Comparison of ENCODE assay signal across 6 mouse cellular contexts in the genomic region with DNA sequence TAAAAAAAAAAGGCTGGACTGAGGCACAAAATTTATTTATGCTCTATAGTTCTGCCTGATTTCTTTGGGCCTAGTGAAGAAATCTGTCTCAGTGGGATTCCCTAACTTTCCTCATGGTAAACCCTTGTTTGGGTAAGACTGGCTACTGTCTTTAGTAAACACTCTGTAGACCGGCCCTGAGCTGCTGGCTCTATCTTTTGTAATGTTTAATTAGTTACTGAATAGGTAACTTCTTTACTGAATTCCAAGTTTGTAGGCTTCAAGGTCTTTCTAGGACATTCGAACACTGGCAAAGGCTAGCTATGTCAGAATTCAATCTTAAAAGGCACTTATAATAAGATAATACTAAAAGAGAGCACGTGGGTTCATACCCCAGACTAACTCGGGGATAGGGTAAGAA.
A peak's percentile ranks its signal among the peaks of the same experiment; 100 is the strongest.
DNase-seq lines count a peak whose midpoint lies in the region; TF ChIP-seq lines count a peak whose summit lies in the region.
"Not testable (repeated sequence)": the region's sequence is repeated elsewhere in the genome, so short reads cannot be mapped to it uniquely, and the experiment has no call there.

No protein-coding gene starts in this region.

- WGBS in kidney, adult 2 months = 37% methylated on average over 4 of the region's 4 CpGs
- WGBS in liver, adult 2 months = 43% methylated on average over 4 of the region's 4 CpGs

- DNase-seq in ES-CJ7 (ENCODE audit: low read depth, low spot score) (peak; percentile 8), ZHBTc4 (ENCODE audit: low read depth, low spot score) (peak; percentile 14)
- DNase-seq in kidney, adult 2 months = peak; percentile 70
- DNase-seq in kidney, adult 9 months = peak; percentile 66
- peak; percentile 29 to 40 for DNase-seq in kidney, postnatal 25 days
- DNase-seq in liver, adult 2 months (ENCODE audit: extremely low read depth, low read depth, low spot score) = peak; percentile 75

- TF ChIP-seq CTCF in kidney, adult 2 months (conservative IDR thresholded peaks at IDR 0.05; ENCODE audit: insufficient read depth, insufficient read length, low read depth, low read length); liver, adult 2 months (IDR thresholded peaks at IDR 0.05; ENCODE audit: low read depth, low read length): not testable (repeated sequence)

- not testable (repeated sequence) for H3K27ac ChIP-seq in kidney, adult 2 months (ENCODE audit: insufficient read depth, low read depth, low read length); liver, adult 2 months (replicated peaks; ENCODE audit: insufficient read depth, low read depth, low read length)

- H3K9ac ChIP-seq in liver, adult 2 months (ENCODE audit: low read depth, low read length) = not testable (repeated sequence)

- not testable (repeated sequence) for H3K4me3 ChIP-seq in kidney, adult 2 months (ENCODE audit: insufficient read depth, low read depth, low read length); liver, adult 2 months (ENCODE audit: insufficient read depth, low read depth, low read length)

- not testable (repeated sequence) for TF ChIP-seq POLR2A in kidney, adult 2 months (IDR thresholded peaks at IDR 0.05; ENCODE audit: low read depth, low read length); liver, adult 2 months (IDR thresholded peaks at IDR 0.05; ENCODE audit: extremely low read depth, insufficient read depth, low read length)

- not testable (repeated sequence) for H3K27me3 ChIP-seq in kidney, adult 2 months (replicated peaks; ENCODE audit: control insufficient read depth, insufficient read depth, low read length); liver, adult 2 months (ENCODE audit: control insufficient read depth, insufficient read depth, low read length)

- not testable (repeated sequence) for H3K36me3 ChIP-seq in kidney, adult 2 months (ENCODE audit: control insufficient read depth, insufficient read depth, low read length); liver, adult 2 months (ENCODE audit: control insufficient read depth, insufficient read depth, low read length)

- H3K4me1 ChIP-seq in kidney, adult 2 months (ENCODE audit: control insufficient read depth, insufficient read depth, low read length); liver, adult 2 months (ENCODE audit: control insufficient read depth, insufficient read depth, low read length): not testable (repeated sequence)

- H3K79me2 ChIP-seq in liver, adult 2 months (ENCODE audit: control insufficient read depth, insufficient read depth, low read length) = not testable (repeated sequence)

Comparison
In these comparisons a context has a peak if more than half of its experiments do, and no peak if none do; other contexts are left out.
1. DNase-seq: peak in every context shown above with its lines; median percentile 75 in liver, adult 2 months; 70 in kidney, adult 2 months; 66 in kidney, adult 9 months; 34 in kidney, postnatal 25 days; 14 in ZHBTc4; 8 in ES-CJ7.